Mouse (Mus musculus) embryonic fibroblast, embryonic 13.5 days (primary cell): ENCODE measurements around the gene Garnl3.

Experiments
- CTCF ChIP-seq: IDR thresholded peaks from 2 replicates; pipeline ENCODE4 v1.5.1; 2011; ENCODE audit warnings: mild to moderate bottlenecking, control low read depth, low read length, moderate library complexity, borderline replicate concordance; ENCODE audit not compliant: insufficient read depth
- POLR2A ChIP-seq: IDR thresholded peaks from 2 replicates; pipeline ENCODE4 v1.6.1; 2011; ENCODE audit warnings: low read depth, mild to moderate bottlenecking, control low read depth, low read length, moderate library complexity

- no peak for TF ChIP-seq CTCF
- no peak; the same call in 1 of the 2 replicates for TF ChIP-seq POLR2A
Observed at GRCm38 (mm10) chr2:32963981-32964380, 167.5 kb downstream of the Garnl3 start.
